Mouse (Mus musculus) limb, embryonic 13.5 days (tissue): ENCODE measurements at regions not wholly inside any gene's neighbourhood (a gene's known extent, or its start where the extent isn't known, plus 50 kb on each side); places are given as distances from the start of the nearest gene placed in this dataset.

Source experiments
- ATAC-seq: fragments of 200-750 bp; cut with Nextera tagmentation; 2 replicates; pipeline ENCODE4 v1.8.0; 2017; ENCODE audit warnings: low read depth, moderate number of reproducible peaks, moderate TSS enrichment; ENCODE audit not compliant: low FRiP score
- H3K27ac ChIP-seq: fragments of 300-500 bp; sonication (generic); 2 replicates; pipeline ENCODE4 v1.5.1; 2015; ENCODE audit warnings: inconsistent platforms, mild to moderate bottlenecking, moderate library complexity
- H3K27me3 ChIP-seq: fragments of 300-500 bp; sonication (generic); 2 replicates; pipeline ENCODE4 v1.6.1; 2015; ENCODE audit warnings: mild to moderate bottlenecking, inconsistent platforms
- H3K36me3 ChIP-seq: fragments of 300-500 bp; sonication (generic); 2 replicates; pipeline ENCODE4 v1.6.1; 2015; ENCODE audit warnings: inconsistent platforms, mild to moderate bottlenecking, moderate library complexity
- H3K4me1 ChIP-seq: fragments of 300-500 bp; sonication (generic); 2 replicates; pipeline ENCODE4 v1.6.1; 2015; ENCODE audit warnings: inconsistent platforms
- H3K4me2 ChIP-seq: fragments of 300-500 bp; sonication (generic); replicated peaks from 2 replicates; pipeline ENCODE4 v1.6.1; 2015; ENCODE audit warnings: inconsistent platforms, mild to moderate bottlenecking, moderate library complexity
- H3K4me3 ChIP-seq: fragments of 300-500 bp; sonication (generic); 2 replicates; pipeline ENCODE4 v1.5.1; 2015; ENCODE audit warnings: moderate library complexity, mild to moderate bottlenecking, inconsistent platforms
- H3K9ac ChIP-seq: fragments of 300-500 bp; sonication (generic); 2 replicates; pipeline ENCODE4 v1.6.1; 2015; ENCODE audit warnings: mild to moderate bottlenecking, inconsistent platforms
- H3K9me3 ChIP-seq: fragments of 300-500 bp; sonication (generic); 2 replicates; pipeline ENCODE4 v1.6.1; 2016; ENCODE audit warnings: inconsistent platforms
- WGBS: fragments of 180-500 bp; shearing (Covaris S2); methylation state at CpG from one replicate; pipeline ENCODE4 v1.1.7; 2015; 5-methylcytosine and 5-hydroxymethylcytosine counted together

GRCm38 (mm10) chr3:15098206-15098817, 212.2 kb downstream of the Car2 start:
- peak; percentile 28; the same call in 1 of the 2 replicates for ATAC-seq
- Histone ChIP-seq H3K36me3 (no peaks in the 10 kb centered on the region), H3K4me2 (no peak overlapping the region), H3K27me3 (no peaks in the 10 kb centered on the region), H3K27ac (no peak overlapping the region), H3K4me1 (no peaks in the 10 kb centered on the region), H3K4me3 (no peak overlapping the region), H3K9me3 (no peaks in the 10 kb centered on the region), H3K9ac (no peak overlapping the region)
- WGBS = 58% methylated on average over 6 of the region's 6 CpGs

GRCm38 (mm10) chr3:15098981-15099380, 212.9 kb downstream of the Car2 start:
- Histone ChIP-seq H3K9ac (no peak overlapping the region), H3K36me3 (no peaks in the 10 kb centered on the region), H3K4me3 (no peak overlapping the region), H3K27me3 (no peaks in the 10 kb centered on the region), H3K4me1 (no peaks in the 10 kb centered on the region), H3K9me3 (no peaks in the 10 kb centered on the region), H3K4me2 (no peak overlapping the region), H3K27ac (no peak overlapping the region)
- no peak for ATAC-seq

- Histone ChIP-seq H3K4me3 (no peak overlapping the region), H3K4me1 (no peaks in the 10 kb centered on the region), H3K27me3 (no peaks in the 10 kb centered on the region), H3K4me2 (no peak overlapping the region), H3K9ac (no peak overlapping the region), H3K36me3 (no peaks in the 10 kb centered on the region), H3K27ac (no peak overlapping the region), H3K9me3 (no peaks in the 10 kb centered on the region)
- no peak for ATAC-seq
- WGBS = 23% methylated on average over 4 of the region's 4 CpGs
Observed at GRCm38 (mm10) chr3:15105627-15106026, 219.6 kb downstream of the Car2 start.

GRCm38 (mm10) chr3:15106281-15106680, 220.2 kb downstream of the Car2 start:
- ATAC-seq = no peak

GRCm38 (mm10) chr3:15107301-15107700, 221.2 kb downstream of the Car2 start:
- Histone ChIP-seq H3K9me3 (no peaks in the 10 kb centered on the region), H3K4me3 (no peak overlapping the region), H3K27ac (no peak overlapping the region), H3K27me3 (no peaks in the 10 kb centered on the region), H3K36me3 (no peaks in the 10 kb centered on the region), H3K4me1 (no peaks in the 10 kb centered on the region), H3K9ac (no peak overlapping the region), H3K4me2 (no peak overlapping the region)
- 75% methylated on average over 5 of the region's 5 CpGs for WGBS
- no peak for ATAC-seq

More at GRCm38 (mm10) chr3:15106281-15106680, 220.2 kb downstream of the Car2 start:
- Histone ChIP-seq H3K36me3 (no peaks in the 10 kb centered on the region), H3K4me1 (no peaks in the 10 kb centered on the region), H3K9ac (no peak overlapping the region), H3K27ac (no peak overlapping the region), H3K4me2 (no peak overlapping the region), H3K4me3 (no peak overlapping the region), H3K9me3 (no peaks in the 10 kb centered on the region), H3K27me3 (no peaks in the 10 kb centered on the region)
- 76% methylated on average over 6 of the region's 6 CpGs for WGBS

- Histone ChIP-seq H3K27ac (no peak overlapping the region), H3K9me3 (no peaks in the 10 kb centered on the region), H3K4me2 (no peak overlapping the region), H3K9ac (no peak overlapping the region), H3K4me1 (no peaks in the 10 kb centered on the region), H3K36me3 (no peaks in the 10 kb centered on the region), H3K27me3 (no peaks in the 10 kb centered on the region), H3K4me3 (no peak overlapping the region)
- WGBS = 85% methylated on average over 9 of the region's 9 CpGs
- no peak for ATAC-seq
Observed at GRCm38 (mm10) chr3:15108239-15108934, 222.3 kb downstream of the Car2 start.

- Histone ChIP-seq H3K27ac (no peak overlapping the region), H3K27me3 (no peaks in the 10 kb centered on the region), H3K4me3 (no peak overlapping the region), H3K4me2 (no peak overlapping the region), H3K9me3 (no peaks in the 10 kb centered on the region), H3K4me1 (no peaks in the 10 kb centered on the region), H3K9ac (no peak overlapping the region), H3K36me3 (no peaks in the 10 kb centered on the region)
- WGBS = 72% methylated on average over 4 of the region's 4 CpGs
- no peak for ATAC-seq
Observed at GRCm38 (mm10) chr3:15110037-15110748, 221.9 kb downstream of the Gm9733 start.

GRCm38 (mm10) chr3:15112177-15112838, 219.8 kb downstream of the Gm9733 start:
- Histone ChIP-seq H3K9ac (no peak overlapping the region), H3K4me1 (no peaks in the 10 kb centered on the region), H3K27me3 (no peaks in the 10 kb centered on the region), H3K4me3 (no peak overlapping the region), H3K27ac (no peak overlapping the region), H3K4me2 (no peak overlapping the region), H3K9me3 (no peaks in the 10 kb centered on the region), H3K36me3 (no peaks in the 10 kb centered on the region)
- WGBS = 42% methylated on average over 2 of the region's 2 CpGs
- no peak for ATAC-seq

- Histone ChIP-seq H3K36me3 (no peaks in the 10 kb centered on the region), H3K9me3 (no peaks in the 10 kb centered on the region), H3K4me2 (no peak overlapping the region), H3K4me1 (no peaks in the 10 kb centered on the region), H3K27ac (no peak overlapping the region), H3K9ac (no peak overlapping the region), H3K4me3 (no peak overlapping the region), H3K27me3 (no peaks in the 10 kb centered on the region)
- ATAC-seq = no peak
- WGBS = 47% methylated on average over 3 of the region's 3 CpGs
Observed at GRCm38 (mm10) chr3:15118634-15119356, 213.3 kb downstream of the Gm9733 start.

GRCm38 (mm10) chr3:15126736-15127135, 205.4 kb downstream of the Gm9733 start:
- H3K36me3 ChIP-seq = no peaks in the 10 kb centered on the region
- no peaks in the 10 kb centered on the region for H3K9me3 ChIP-seq
- no peaks in the 10 kb centered on the region for H3K4me1 ChIP-seq
- WGBS = 61% methylated on average over 4 of the region's 4 CpGs
- H3K27me3 ChIP-seq = no peaks in the 10 kb centered on the region
- no peak overlapping the region for H3K4me2 ChIP-seq
- ATAC-seq = no peak
- H3K4me3 ChIP-seq = no peak overlapping the region
- no peak overlapping the region for H3K9ac ChIP-seq
- no peak overlapping the region for H3K27ac ChIP-seq

- Histone ChIP-seq H3K4me1 (no peaks in the 10 kb centered on the region), H3K9ac (no peak overlapping the region), H3K4me2 (no peak overlapping the region), H3K27me3 (no peaks in the 10 kb centered on the region), H3K4me3 (no peak overlapping the region), H3K27ac (no peak overlapping the region), H3K9me3 (no peaks in the 10 kb centered on the region), H3K36me3 (no peaks in the 10 kb centered on the region)
- ATAC-seq = no peak
Observed at GRCm38 (mm10) chr3:15128370-15128769, 203.7 kb downstream of the Gm9733 start.

- Histone ChIP-seq H3K36me3 (no peaks in the 10 kb centered on the region), H3K4me3 (no peak overlapping the region), H3K4me1 (no peaks in the 10 kb centered on the region), H3K9ac (no peak overlapping the region), H3K9me3 (no peaks in the 10 kb centered on the region), H3K27me3 (no peaks in the 10 kb centered on the region), H3K27ac (no peak overlapping the region), H3K4me2 (no peak overlapping the region)
- ATAC-seq = peak; percentile 88
- 54% methylated on average over 3 of the region's 3 CpGs for WGBS
Observed at GRCm38 (mm10) chr3:15128960-15129359, 203.1 kb downstream of the Gm9733 start.
